Mouse (Mus musculus) intestine, postnatal 0 days (tissue): ENCODE measurements at regions not wholly inside any gene's neighbourhood (a gene's known extent, or its start where the extent isn't known, plus 50 kb on each side); places are given as distances from the start of the nearest gene placed in this dataset.
A peak's percentile ranks its signal among the peaks of the same experiment; 100 is the strongest.

ENCODE experiments used
- ATAC-seq: fragments of 200-750 bp; cut with Nextera tagmentation; 2 replicates; pipeline ENCODE4 v1.8.0; 2017; ENCODE audit warnings: mild to moderate bottlenecking, moderate TSS enrichment, moderate library complexity
- H3K27ac ChIP-seq: fragments of 300-500 bp; sonication (generic); 2 replicates; pipeline ENCODE4 v1.5.1; 2014; ENCODE audit warnings: mild to moderate bottlenecking, low read depth, low read length, moderate library complexity
- H3K27me3 ChIP-seq: fragments of 300-500 bp; sonication (generic); replicated peaks from 2 replicates; pipeline ENCODE4 v1.6.1; 2014; ENCODE audit warnings: low read length, mixed read lengths; ENCODE audit not compliant: control insufficient read depth, insufficient read depth
- H3K36me3 ChIP-seq: fragments of 300-500 bp; sonication (generic); 2 replicates; pipeline ENCODE4 v1.6.1; 2014; ENCODE audit warnings: mild to moderate bottlenecking, moderate library complexity; ENCODE audit not compliant: control insufficient read depth, insufficient read depth
- H3K4me1 ChIP-seq: fragments of 300-500 bp; sonication (generic); replicated peaks from 2 replicates; pipeline ENCODE4 v1.6.1; 2014; ENCODE audit warnings: antibody characterized with exemption, low read length, mixed read lengths; ENCODE audit not compliant: control insufficient read depth, insufficient read depth
- H3K4me2 ChIP-seq: fragments of 300-500 bp; sonication (generic); replicated peaks from 2 replicates; pipeline ENCODE4 v1.6.1; 2014; ENCODE audit warnings: low read depth, mild to moderate bottlenecking, moderate library complexity
- H3K4me3 ChIP-seq: fragments of 300-500 bp; sonication (generic); 2 replicates; pipeline ENCODE4 v1.5.1; 2014; ENCODE audit warnings: low read depth, low read length
- H3K9ac ChIP-seq: fragments of 300-500 bp; sonication (generic); 2 replicates; pipeline ENCODE4 v1.6.1; 2014; ENCODE audit warnings: mild to moderate bottlenecking, low read depth, low read length
- H3K9me3 ChIP-seq: fragments of 300-500 bp; sonication (generic); 2 replicates; pipeline ENCODE4 v1.6.1; 2016; ENCODE audit warnings: mixed run types; ENCODE audit not compliant: control insufficient read depth
- CTCF ChIP-seq: sonication (generic); IDR thresholded peaks from 2 replicates; pipeline ENCODE4 v1.5.1; 2016; ENCODE audit warnings: low read depth, mild to moderate bottlenecking, control low read depth, antibody characterized with exemption, moderate library complexity
- WGBS: fragments of 180-500 bp; shearing (Covaris S2); extraction: QIAGEN DNeasy Blood & Tissue Kit; methylation state at CpG from one replicate; pipeline ENCODE4 v1.1.7; 2014; 5-methylcytosine and 5-hydroxymethylcytosine counted together

GRCm38 (mm10) chr8:126662151-126662550 lies 68.4 kb upstream of the Irf2bp2 start:
- Histone ChIP-seq H3K9me3 (no peaks in the 10 kb centered on the region), H3K4me3 (no peak overlapping the region), H3K27ac (peak overlapping the region; percentile 79), H3K4me2 (peak overlapping the region; percentile 17; the same call in 1 of the 2 replicates), H3K9ac (no peak overlapping the region), H3K36me3 (no peaks in the 10 kb centered on the region), H3K27me3 (no peaks in the 10 kb centered on the region), H3K4me1 (peaks cover 55% of the 10 kb centered on the region)
- peak; percentile 20; the same call in 1 of the 2 replicates for TF ChIP-seq CTCF
- 32% methylated on average over 5 of the region's 5 CpGs for WGBS
- ATAC-seq, result no peak

GRCm38 (mm10) chr8:126661511-126662142 lies 67.8 kb upstream of the Irf2bp2 start:
- Histone ChIP-seq H3K27me3 (no peaks in the 10 kb centered on the region), H3K9ac (no peak overlapping the region), H3K4me2 (peak overlapping the region; percentile 46), H3K4me3 (no peak overlapping the region), H3K9me3 (no peaks in the 10 kb centered on the region), H3K36me3 (no peaks in the 10 kb centered on the region), H3K4me1 (peaks cover 50% of the 10 kb centered on the region), H3K27ac (peak overlapping the region; percentile 79)
- ATAC-seq, result no peak
- no peak for TF ChIP-seq CTCF
- WGBS, result 11% methylated on average over 14 of the region's 14 CpGs

- 3% methylated on average over 8 of the region's 12 CpGs for WGBS
- H3K4me3 ChIP-seq, result no peak overlapping the region
- no peaks in the 10 kb centered on the region for H3K9me3 ChIP-seq
- H3K4me1 ChIP-seq, result peaks cover 50% of the 10 kb centered on the region
- no peaks in the 10 kb centered on the region for H3K27me3 ChIP-seq
- peak overlapping the region; percentile 43; the same call in 1 of the 2 replicates for H3K9ac ChIP-seq
- H3K36me3 ChIP-seq, result no peaks in the 10 kb centered on the region
- peak overlapping the region; percentile 46 for H3K4me2 ChIP-seq
- TF ChIP-seq CTCF, result no peak
- no peak for ATAC-seq
- peak overlapping the region; percentile 79 for H3K27ac ChIP-seq
Observed at GRCm38 (mm10) chr8:126660658-126661316, 67.0 kb upstream of the Irf2bp2 start.

GRCm38 (mm10) chr8:126659691-126660657 lies 66.2 kb upstream of the Irf2bp2 start:
- peak; percentile 19; the same call in 1 of the 2 replicates for TF ChIP-seq CTCF
- H3K27me3 ChIP-seq, result no peaks in the 10 kb centered on the region
- peak overlapping the region; percentile 43; the same call in 1 of the 2 replicates for H3K9ac ChIP-seq
- no peaks in the 10 kb centered on the region for H3K9me3 ChIP-seq
- H3K4me3 ChIP-seq, result no peak overlapping the region
- peak; percentile 24; the same call in 1 of the 2 replicates for ATAC-seq
- H3K4me1 ChIP-seq, result peaks cover 45% of the 10 kb centered on the region
- 22% methylated on average over 12 of the region's 12 CpGs for WGBS
- no peaks in the 10 kb centered on the region for H3K36me3 ChIP-seq
- peak overlapping the region; percentile 79 for H3K27ac ChIP-seq
- peak overlapping the region; percentile 46 for H3K4me2 ChIP-seq

- no peak for TF ChIP-seq CTCF
- H3K9me3 ChIP-seq, result no peaks in the 10 kb centered on the region
- no peak overlapping the region for H3K27ac ChIP-seq
- no peak overlapping the region for H3K4me3 ChIP-seq
- ATAC-seq, result no peak
- peaks cover 29% of the 10 kb centered on the region for H3K4me1 ChIP-seq
- no peaks in the 10 kb centered on the region for H3K36me3 ChIP-seq
- no peaks in the 10 kb centered on the region for H3K27me3 ChIP-seq
- no peak overlapping the region for H3K9ac ChIP-seq
- 90% methylated on average over 6 of the region's 6 CpGs for WGBS
- no peak overlapping the region for H3K4me2 ChIP-seq
Observed at GRCm38 (mm10) chr8:126657546-126657945, 63.8 kb upstream of the Irf2bp2 start.
